Mouse (Mus musculus) lung, postnatal 4 days (tissue): ENCODE measurements at regions not wholly inside any gene's neighbourhood (a gene's known extent, or its start where the extent isn't known, plus 50 kb on each side); places are given as distances from the start of the nearest gene placed in this dataset.
"Not testable (repeated sequence)": the region's sequence is repeated elsewhere in the genome, so short reads cannot be mapped to it uniquely, and the experiment has no call there.

Experiments used
- DNase-seq, 2 experiments: peaks; one replicate each; pipeline ENCODE4 v3.0.0; 2021

DNA sequence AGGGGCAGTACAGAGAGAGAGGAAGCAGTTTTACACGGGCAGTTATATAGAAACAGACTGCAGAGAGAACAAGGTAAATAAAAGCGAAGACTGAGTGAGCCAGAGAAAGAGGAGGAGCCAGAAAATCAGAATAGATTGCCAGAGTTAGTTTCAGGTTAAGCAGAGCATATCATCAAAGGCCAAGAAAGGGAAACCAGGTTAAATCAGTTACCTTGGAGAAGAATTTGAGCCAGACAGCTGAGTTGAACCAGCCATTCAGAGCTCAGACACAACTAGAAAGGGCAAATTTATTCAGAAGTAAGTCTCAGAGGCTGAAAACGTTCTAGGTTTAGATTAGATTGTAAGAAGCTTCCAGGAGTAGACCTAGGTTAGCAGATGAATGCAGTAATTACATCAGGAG lies 858.6 kb downstream of the Adgrl3 start:
- DNase-seq: no peak

DNA sequence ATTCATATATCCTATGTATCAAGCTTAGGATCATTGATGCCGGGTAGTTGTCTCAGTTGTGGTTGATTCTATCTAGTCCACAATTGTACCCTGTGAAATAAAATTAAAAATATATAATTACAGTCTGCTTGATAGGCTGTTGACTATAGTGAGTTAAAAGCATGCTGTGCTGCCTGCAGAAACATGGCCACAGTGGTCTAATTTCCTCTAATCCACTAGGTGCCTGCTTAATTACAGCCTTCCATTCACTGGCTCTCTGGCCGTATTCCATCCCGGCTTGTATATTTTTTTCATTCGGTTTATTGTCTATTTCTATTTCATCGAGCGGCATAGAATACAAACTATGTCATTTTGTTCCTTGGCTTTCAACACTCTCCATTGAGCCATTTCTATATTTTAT lies 873.4 kb downstream of the Adgrl3 start:
- DNase-seq: no peak

DNA sequence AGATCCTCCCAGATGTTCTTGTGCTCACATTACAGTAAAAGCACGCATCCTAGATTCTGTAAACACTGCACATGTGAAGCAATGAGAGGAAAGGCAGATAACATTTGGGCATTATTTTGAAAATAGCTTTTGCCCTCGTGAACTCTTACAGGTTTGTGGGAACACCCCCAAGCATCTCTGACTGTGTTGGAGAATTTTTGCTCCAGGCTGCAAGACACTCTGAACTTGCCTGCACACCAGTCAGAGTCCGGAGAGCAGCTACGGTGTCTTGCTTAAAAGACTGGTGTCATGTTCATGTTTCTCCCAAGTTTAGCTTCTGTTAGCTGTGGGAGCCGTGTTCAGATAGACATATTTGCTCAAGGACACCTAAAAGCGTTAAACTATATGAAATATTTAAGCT lies 889.4 kb downstream of the Adgrl3 start:
- DNase-seq: no peak

DNA sequence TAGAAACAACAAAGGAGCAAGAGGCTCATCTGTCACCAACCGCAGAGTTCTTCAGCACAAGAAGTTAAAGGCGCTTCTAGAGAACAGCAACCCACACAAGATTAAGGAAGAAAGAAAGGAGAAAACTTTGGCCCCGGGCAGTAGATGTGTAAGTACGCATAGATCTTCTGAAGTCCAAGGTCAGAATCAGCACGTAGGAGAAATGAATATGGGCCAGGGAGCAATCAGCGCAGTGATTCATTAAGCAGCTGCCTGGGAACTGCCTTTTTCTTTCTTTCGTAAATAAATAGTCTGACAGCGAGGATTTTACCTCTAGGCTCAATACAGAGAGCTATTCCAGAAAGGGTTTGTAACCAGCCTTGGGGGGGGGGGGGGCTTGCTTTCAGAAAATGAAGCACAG lies 890.0 kb downstream of the Adgrl3 start:
- no peak for DNase-seq

DNA sequence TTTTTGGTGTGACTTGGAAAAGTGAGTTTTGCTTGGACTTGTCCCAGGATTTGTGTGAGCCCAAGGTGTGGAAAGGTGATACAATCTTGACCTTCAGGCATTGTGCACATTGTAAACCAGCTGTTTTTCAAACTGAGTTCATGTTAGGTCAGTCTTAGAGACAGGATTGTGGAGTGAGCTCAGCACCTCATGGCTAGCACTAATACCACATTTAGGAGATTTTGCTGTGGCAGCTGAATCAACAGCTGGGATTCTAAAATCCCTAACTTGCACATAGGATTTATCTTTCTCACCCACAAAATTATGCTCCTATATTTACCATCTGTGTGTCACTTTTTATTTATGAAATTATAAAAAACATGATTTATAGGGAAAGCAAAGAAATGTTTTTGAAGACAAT lies 896.7 kb downstream of the Adgrl3 start:
- no peak for DNase-seq

DNA sequence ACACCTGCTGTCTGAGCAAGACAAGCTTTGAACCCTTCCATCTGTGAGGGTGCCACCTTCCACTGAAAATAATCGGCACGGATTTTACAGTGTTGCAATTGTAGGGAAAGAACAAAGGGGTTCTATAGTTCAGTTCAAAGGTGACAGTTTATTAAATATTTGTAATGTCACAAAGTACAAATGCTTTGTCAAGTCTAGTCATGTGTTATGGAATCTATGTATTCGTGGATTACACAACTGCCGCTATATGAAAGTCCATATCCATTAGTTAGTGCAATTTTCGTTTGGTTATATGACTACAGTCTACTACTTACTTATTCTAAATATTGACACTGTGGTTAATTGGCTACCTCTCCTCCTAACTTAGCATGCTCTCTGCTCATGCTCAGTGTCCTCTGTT lies 920.9 kb downstream of the Adgrl3 start:
- no peak for DNase-seq

DNA sequence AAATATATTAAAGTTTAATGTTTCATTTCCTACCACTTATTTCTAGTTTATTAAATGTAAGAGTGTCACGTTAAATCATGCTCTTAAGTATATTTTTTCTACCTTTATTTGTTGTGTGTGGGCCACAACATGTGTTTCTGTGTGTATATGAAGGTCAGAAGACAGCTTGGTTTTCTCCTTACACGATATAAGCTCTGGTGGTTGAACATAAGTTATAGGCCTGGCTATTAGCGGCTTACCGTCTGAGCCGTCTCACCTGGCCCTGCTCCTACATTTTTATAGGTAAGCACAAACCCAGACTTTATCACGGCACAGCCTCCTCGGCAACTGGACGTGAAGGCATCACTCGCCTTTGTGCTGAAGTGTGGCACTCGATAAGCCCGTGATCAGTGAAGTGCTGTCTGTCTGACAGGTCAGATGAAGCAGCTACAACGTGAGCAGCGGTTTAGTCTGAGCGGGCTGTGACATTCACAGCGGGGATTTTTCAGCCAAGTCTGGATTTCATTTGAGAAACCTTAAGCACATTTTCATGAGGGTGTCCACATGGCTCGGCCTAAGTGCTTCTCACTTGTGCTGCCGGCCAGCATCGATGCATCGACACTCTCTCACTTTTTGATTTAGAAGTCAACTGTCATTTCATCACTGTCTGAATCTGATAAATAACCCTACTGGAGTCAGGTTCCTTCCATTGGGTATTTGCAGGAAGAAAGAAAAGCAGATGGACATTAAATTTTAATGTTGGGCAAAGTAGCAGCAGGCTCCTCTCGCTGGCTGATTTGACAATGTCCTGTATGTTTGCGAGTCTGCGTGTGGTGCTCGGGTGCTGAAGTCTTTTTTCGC lies 950.0 kb downstream of the Adgrl3 start:
- no peak for DNase-seq

DNA sequence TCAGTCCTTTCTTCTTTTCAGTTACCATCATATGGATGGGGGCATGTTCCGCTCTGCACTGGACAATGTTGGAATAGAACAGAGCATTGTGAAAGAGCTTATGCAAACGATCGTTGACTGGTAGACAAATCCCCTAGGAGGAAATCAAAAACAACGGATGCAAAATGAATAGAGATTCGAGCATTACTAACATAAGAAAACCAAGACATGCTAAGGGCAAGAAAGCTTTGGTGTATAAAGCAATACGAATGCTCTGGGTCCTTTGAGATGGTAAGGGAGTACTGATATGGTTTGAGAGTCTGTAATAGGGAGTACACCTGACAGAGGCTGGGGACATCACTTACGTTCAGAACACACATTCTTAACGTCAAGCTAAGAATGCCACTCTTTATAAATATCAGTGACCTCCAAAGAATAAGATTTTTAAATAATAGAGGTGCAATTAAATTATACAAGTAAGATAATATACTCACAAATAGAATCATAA lies 950.6 kb downstream of the Adgrl3 start:
- DNase-seq: no peak

DNA sequence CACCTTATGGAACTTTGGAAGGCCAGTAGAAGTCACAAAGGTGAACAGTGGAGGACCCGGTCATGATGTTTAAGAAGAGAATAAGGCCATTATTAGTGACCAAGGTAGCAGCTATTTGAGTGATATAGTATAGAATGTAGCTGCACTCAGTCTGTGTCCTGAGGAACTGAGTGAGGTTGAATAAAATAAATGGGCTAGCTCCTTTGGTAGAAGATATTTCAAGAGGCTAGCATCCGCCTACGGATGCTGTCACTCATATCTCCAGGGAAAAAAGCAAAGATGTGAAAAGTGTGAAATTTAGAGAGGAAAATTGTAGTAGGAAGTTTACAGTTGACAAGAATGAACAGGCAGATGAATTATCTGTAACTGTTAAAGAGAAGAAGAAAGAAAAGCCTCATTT lies 956.6 kb downstream of the Adgrl3 start:
- DNase-seq: no peak

DNA sequence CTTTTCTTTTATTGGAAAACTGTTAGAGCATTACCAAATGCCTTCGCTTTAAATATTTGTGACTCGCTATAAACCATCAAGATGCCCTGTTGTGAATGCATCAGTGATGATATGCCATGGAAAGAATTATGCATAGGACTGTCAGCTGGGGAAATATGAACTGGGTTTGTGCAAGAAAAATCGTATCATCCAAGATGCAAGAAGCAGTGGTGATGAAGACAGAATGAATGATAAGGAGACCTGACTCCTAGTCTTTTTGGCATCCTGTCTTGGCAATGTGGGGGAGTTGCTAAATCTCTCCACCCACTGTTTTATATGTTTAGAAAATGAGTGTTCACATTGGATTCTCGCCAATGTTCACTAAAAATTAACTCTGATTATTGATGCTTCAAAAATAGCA lies 963.4 kb downstream of the Adgrl3 start:
- DNase-seq: no peak

DNA sequence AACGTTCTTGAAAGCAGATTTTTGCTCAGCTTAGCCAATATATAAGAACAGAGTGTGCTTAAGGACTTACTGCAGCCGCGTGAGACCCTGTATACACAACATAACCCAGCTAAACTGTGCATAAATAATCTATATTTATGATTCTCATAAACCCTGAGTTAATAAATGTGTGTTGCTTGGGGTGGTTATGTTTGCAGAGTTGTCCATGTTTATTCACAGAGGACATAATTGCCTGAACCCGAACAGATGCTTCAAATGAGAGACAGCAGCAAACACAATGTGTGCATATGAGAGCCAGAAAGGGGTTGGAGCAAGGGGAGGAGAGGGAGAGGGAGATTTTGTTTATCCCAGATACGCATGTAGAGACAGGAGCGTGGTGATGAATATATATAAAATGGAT lies 968.1 kb downstream of the Adgrl3 start:
- no peak for DNase-seq

DNA sequence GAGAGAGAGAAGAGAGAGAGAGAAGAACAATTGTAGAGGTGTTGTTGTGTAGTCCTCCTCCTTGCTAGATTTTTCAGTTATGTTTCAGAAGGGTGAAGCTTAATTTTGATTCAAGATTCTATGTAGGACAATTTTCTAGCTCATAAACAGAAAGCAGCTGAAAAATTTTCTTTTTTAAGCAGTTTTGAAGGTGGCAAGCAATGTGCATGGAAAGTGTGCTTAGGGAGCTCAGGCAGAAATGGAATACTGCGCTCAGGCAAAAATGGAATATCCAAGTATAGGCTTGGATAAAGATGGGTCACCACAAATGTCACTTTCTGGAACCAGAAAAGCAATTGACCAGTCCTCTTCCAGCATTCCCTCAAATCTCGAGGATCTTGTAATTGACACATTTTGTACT lies 988.0 kb downstream of the Adgrl3 start:
- DNase-seq: no peak

DNA sequence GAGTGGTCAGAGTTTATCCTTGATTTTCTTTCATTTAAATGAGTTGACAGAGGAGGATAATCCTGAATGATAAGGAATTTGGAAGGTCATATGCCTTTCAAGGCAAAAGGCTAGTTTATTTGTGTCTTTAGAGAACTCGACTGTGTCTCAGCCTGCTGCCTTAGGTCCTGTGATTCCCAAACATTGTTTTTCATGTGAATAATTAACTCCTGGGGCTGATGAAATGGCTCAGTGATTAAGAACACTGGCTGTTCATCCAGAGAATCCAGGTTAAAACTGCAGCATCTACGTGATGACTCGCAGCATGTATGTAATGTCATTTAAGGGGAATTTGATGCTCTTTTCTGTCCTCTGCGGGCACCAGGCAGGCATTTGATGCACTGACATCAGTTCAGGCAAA lies 1004.2 kb downstream of the Adgrl3 start:
- DNase-seq: no peak

DNA sequence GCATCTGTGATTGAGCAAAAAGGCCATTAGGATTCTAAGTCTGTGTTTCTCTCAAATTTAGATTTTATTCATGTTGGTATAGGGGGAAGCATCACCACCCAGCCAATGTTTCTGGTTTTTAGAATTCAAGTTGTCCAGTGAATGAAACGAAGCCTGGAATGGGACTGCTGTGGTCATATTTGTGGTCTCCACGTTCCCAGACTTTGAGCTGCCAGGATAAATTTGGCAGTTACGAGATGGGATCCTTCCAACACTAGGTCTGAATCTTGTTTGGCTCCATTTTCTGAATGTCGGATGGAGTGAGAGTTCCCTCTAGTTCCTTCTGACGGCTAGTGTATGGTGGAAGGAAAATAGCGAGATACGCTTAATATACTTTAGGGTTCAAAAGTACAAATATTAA lies 1014.8 kb downstream of the Adgrl3 start:
- no peak for DNase-seq

DNA sequence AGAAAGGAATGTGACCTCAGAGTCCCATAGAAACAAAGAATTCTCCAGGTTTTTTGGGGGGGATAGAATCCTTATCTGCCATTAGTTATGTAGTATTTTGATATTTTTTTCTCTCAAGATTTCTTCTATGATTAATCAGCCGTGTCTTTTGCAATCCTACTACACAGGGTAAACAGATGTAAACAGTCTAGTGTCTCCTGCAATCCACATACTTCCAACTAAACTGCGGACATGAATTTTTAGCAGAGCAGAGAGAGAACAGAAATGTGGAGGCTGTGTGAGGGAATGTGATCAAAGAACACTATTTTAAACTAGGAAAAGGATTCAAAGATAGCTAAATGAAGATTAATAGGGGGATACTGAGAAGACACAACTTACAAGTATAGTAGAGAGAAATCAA lies 1026.2 kb downstream of the Adgrl3 start:
- no peak for DNase-seq

DNA sequence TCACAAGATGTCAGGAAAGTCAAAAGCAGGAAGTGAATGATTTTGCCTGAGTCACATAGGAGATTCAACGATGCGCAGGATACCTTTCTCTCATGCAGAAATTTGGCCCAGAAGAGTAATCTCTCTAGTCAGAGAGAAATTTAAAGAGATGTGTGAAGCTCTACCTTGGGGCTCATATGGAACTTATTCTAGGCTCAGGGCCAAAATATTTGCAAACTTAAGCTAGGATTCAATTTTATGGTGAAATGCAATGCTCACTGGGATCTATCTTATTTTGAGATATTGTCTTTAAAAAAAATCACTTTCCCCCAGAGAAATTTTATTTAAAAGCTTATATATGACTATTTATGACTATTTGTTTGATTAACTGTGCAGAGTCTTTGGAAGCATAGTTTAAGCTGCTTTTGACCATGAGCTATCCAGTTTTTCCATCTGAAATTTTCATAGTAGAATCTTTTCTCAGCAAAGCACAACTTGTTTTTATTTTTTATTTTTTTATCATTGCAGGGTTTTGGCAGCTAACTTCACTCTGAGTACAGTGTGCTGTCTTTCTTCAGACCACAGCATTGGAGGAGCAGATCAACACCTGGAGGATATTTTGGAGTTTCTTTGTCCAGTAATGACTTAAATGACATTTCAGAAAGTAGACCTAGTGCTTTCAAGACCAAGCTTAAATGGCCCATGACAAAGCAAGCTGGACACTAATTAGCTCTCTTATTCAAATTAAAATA lies 1039.3 kb downstream of the Adgrl3 start:
- no peak for DNase-seq

DNA sequence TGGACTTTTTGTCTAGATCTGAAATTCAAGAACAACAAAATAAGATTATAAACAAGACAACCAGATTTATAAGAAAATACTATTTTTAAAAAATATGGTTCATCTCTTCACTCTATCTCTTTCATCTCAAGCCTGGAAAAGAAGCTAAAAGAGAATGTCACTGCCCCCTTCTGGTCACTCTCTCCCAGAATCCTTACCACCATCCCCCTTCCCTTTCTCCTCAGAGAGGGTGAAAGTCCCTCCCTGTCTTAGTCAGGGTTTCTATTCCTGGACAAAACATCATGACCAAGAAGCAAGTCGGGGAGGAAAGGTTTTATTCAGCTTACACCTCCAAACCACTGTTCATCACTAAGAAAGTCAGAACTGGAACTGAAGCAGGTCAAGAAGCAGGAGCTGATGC lies 1040.7 kb downstream of the Adgrl3 start:
- peak in 1 of 2 experiments; percentile 5 for DNase-seq

DNA sequence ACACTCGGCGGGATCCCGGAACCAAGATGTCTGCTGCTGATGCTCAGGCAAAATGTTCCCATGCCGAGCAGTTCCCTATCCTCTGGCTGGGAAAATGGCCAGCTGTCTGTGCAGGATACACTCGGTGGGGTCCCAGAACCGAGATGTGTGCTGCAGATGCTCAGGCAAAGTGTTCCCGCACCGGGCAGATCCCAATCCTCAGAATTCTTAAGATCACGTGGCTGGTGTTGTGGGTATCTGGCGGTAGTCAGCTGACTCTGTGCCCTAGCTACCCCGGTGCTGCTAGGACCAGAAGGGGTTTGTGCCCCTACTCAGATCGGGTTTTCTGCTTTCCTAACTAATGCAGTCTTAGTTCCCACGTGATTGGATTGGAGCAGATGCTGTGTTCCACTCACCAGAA lies 1049.3 kb downstream of the Adgrl3 start:
- not testable (repeated sequence) for DNase-seq

DNA sequence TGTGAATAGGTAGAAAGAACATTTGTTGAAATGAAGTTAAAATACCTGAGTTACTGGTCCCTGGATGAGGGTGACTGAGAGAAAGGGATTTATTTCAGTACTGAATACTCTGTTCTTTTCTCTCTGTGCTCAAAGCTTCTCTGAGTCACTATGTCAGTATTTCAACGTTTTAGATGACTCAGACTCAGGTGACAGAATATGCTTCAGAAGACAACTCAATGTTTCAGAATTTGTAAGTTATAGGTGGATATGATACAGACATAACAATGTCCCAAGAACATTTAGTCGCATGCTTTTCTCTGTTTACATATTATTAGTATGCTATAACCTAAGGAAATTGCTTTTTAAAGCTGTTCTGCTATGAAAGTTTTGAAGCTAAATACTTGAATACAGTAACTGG lies 1069.5 kb downstream of the Adgrl3 start:
- no peak for DNase-seq

DNA sequence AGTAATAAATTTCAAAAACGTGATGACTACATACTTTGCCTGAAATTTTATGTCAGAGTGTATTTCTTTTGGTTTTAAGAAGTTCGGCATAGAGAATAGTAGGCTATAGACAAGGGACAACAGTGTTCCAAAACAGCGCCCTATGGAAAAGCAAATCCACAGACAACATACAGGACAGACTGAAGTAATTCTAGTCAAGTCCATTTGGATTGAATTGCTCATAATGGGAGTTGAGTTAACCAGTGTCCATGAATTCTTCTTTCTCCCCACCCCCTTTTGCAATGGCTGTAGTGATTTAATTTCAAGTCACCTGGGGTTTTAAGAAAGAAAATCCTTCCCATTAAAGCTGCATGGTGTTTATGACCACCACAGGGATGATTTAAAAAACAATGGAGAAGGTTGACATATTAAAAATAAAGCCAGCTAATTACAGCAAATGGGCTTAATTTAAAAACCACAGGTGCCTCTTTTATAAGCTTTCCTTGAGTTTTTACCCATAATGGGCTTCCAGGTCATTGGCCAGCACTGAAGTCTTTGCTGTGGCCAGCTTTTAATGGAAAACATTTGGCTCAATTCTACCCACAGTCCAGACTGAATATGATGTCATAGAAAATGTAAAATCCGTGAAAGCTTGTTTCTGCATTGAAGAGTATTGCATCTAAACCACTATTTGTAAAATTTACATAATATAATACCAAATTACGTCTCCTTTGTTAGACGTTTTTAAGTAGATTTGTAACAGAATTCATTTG lies 1083.3 kb downstream of the Adgrl3 start:
- DNase-seq: no peak

DNA sequence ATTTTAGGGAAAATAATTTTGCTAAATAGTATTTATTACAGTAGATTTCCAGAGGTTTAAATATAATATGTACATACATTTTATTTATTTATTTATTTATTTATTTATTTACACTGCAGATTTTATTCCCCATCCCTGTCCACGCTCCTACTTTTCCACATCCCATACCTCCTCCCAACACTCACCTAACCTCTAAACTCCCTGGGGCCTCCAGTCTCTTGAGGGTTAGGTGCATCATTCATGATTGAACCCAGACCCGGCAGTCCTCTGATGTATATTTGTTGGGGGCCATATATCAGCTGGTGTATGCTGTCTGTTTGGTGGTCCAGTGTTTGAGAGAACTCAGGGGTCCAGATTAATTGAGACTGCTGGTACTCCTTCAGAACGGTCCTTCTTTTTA lies 1083.9 kb downstream of the Adgrl3 start:
- DNase-seq: no peak

DNA sequence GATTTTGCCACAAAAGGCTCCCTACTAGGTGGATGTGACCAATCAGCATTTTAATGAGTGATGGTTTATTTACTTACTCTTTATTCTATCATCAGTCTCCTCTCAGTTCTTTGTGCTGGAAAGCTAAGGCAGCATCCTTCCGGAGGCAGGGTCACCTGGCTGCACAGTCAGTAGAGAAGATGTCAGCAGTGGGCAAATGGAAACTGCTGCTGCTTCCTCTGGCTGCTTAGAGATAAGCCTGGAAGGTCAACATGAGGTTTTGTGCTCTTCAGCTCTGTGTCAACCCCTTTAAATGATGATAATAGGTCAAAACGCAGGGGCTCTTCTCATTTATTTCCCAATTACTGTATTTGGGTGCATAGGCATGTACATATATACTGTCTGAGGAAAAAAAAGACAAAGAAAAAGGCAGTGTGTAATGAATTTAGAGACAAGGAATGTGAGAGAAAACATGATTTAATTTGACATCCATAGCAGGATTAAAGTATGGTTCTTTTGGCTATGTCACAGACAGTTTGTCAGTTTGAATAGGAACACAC lies 1106.1 kb downstream of the Adgrl3 start:
- DNase-seq: no peak

DNA sequence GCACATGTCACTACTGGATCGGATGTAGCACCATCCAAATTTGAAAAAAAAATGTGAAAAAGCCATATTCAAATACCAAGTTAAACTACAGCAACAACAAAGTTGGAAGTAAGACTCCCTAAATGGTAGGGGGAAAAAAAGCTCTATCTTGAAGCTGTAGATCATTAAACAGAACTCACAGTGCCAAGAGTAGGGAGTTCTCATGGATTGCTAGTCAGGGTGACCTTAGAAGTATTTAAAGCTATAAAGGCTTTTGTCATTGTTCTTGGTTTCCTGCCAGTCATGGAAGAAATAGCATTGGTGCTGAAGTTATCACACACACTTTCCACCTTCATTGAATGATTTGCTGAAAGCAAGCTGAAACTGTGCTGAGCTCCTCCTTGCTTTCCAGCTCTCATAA lies 1122.1 kb downstream of the Adgrl3 start:
- no peak for DNase-seq
